Mouse (Mus musculus): ENCODE measurements around the gene Kifc5b.

The Kifc5b gene

GRCm38 (mm10) chr17:26947231-26948100, 30.6 kb downstream of the Kifc5b start:
- no peak for DNase-seq

- peak; percentile 33 for DNase-seq
Measured at GRCm38 (mm10) chr17:26948316-26949050, 31.6 kb downstream of the Kifc5b start.

- no peak for DNase-seq
Measured at GRCm38 (mm10) chr17:26949051-26949577, 32.2 kb downstream of the Kifc5b start.

GRCm38 (mm10) chr17:26949866-26950265, 33.0 kb downstream of the Kifc5b start:
- no peak for DNase-seq

- DNase-seq: no peak
Measured at GRCm38 (mm10) chr17:26950560-26951288, 33.8 kb downstream of the Kifc5b start.

- DNase-seq: peak; percentile 83
Measured at GRCm38 (mm10) chr17:26951406-26951805, 34.5 kb downstream of the Kifc5b start.

GRCm38 (mm10) chr17:26951952-26952877, 35.3 kb downstream of the Kifc5b start:
- peak; percentile 41 for DNase-seq

- no peak for DNase-seq
Measured at GRCm38 (mm10) chr17:26953201-26953600, 36.3 kb downstream of the Kifc5b start.

GRCm38 (mm10) chr17:26953726-26954125, 36.8 kb downstream of the Kifc5b start:
- no peak for DNase-seq

GRCm38 (mm10) chr17:26956309-26956708, 39.4 kb downstream of the Kifc5b start:
- no peak for DNase-seq

GRCm38 (mm10) chr17:26956895-26957294, 40.0 kb downstream of the Kifc5b start:
- no peak for DNase-seq

- DNase-seq: no peak
Measured at GRCm38 (mm10) chr17:26957872-26958271, 41.0 kb downstream of the Kifc5b start.

GRCm38 (mm10) chr17:26958880-26959279, 42.0 kb downstream of the Kifc5b start:
- DNase-seq: no peak

GRCm38 (mm10) chr17:26959815-26960214, 42.9 kb downstream of the Kifc5b start:
- no peak for DNase-seq

GRCm38 (mm10) chr17:26961572-26962240, 44.8 kb downstream of the Kifc5b start:
- DNase-seq: no peak

- no peak for DNase-seq
Measured at GRCm38 (mm10) chr17:26966993-26967392, 50.1 kb downstream of the Kifc5b start.

GRCm38 (mm10) chr17:26967477-26967876, 50.6 kb downstream of the Kifc5b start:
- no peak for DNase-seq

GRCm38 (mm10) chr17:26968200-26968611, 51.3 kb downstream of the Kifc5b start:
- no peak for DNase-seq

GRCm38 (mm10) chr17:26969257-26969656, 52.4 kb downstream of the Kifc5b start:
- DNase-seq: no peak

GRCm38 (mm10) chr17:26970221-26970620, 53.3 kb downstream of the Kifc5b start:
- DNase-seq: no peak

- DNase-seq: no peak
Measured at GRCm38 (mm10) chr17:26971247-26971905, 54.5 kb downstream of the Kifc5b start.
